Mouse (Mus musculus): ENCODE results near the gene Tex261. TPM values are rescaled to one million over a fixed set of nuclear protein-coding genes. Genes with fewer than 3 reads are reported as not detected.
A peak's percentile ranks its signal among the peaks of the same experiment; 100 is the strongest.

The Tex261 gene
- polyA plus RNA-seq (2015; fragmentation: Nextera tagmentation; extraction: Ambion mirVana): 72.3 and 73.2 TPM in 2 replicates

GRCm38 (mm10) chr6:83775638-83776293 is at the start of gene Tex261:
TSS of gene Tex261 (minus strand) at chr6:83775813.
- peak within 1 kb of the TSS; percentile 95 for H3K9ac ChIP-seq (replicated peaks)
- under 1% methylated on average over 45 of the region's 45 CpGs for WGBS
- peak within 1 kb of the TSS; percentile 87 for H3K4me2 ChIP-seq
- ATAC-seq (ENCODE audit: low FRiP score): peak; percentile 95
- peaks cover 35% of the 10 kb centered on the region for H3K4me1 ChIP-seq
- peak within 1 kb of the TSS; percentile 98 for H3K4me3 ChIP-seq (replicated peaks)
- H3K27me3 ChIP-seq (replicated peaks): no peaks in the 10 kb centered on the region
- H3K9me3 ChIP-seq (replicated peaks): no peaks in the 10 kb centered on the region
- H3K36me3 ChIP-seq: peaks cover 25% of the 10 kb centered on the region; the same call in 1 of the 2 replicates
- peak within 1 kb of the TSS; percentile 86 for H3K27ac ChIP-seq (replicated peaks)

DNA sequence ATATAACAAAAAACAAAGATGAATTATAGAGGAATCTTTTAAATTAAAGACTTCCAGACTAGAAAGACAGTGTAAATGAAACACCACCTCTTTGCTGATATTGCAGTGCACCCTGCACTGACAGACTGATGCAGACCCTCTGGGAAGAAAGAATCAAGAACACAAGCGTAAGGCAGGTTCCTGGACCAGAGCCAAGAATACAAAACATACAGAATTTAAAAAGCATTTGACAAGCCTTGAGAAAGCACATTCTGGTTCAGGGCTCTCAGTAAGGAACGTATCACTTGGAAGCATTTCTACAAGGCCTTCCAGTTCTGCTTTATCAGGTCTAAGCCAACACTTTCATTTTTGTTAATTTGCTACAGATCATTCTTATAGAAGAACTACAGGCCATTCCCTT is 46.2 kb upstream of the Tex261 start:
- H3K36me3 ChIP-seq: no peaks in the 10 kb centered on the region
- WGBS: 54% methylated on average over 2 of the region's 2 CpGs
- no peaks in the 10 kb centered on the region for H3K4me1 ChIP-seq
- no peak overlapping the region for H3K9ac ChIP-seq (replicated peaks)
- H3K27me3 ChIP-seq (replicated peaks): no peaks in the 10 kb centered on the region
- no peak overlapping the region for H3K4me3 ChIP-seq (replicated peaks)
- H3K27ac ChIP-seq (replicated peaks): no peak overlapping the region
- ATAC-seq (ENCODE audit: low FRiP score): no peak
- no peak overlapping the region for H3K4me2 ChIP-seq
- no peaks in the 10 kb centered on the region for H3K9me3 ChIP-seq (replicated peaks)

GRCm38 (mm10) chr6:83820727-83821515 is 45.3 kb upstream of the Tex261 start:
- Histone ChIP-seq H3K4me2 (no peak overlapping the region), H3K27ac (replicated peaks) (no peak overlapping the region), H3K4me3 (replicated peaks) (no peak overlapping the region), H3K9me3 (replicated peaks) (no peaks in the 10 kb centered on the region), H3K36me3 (no peaks in the 10 kb centered on the region), H3K4me1 (no peaks in the 10 kb centered on the region), H3K27me3 (replicated peaks) (no peaks in the 10 kb centered on the region), H3K9ac (replicated peaks) (no peak overlapping the region)
- no peak for ATAC-seq (ENCODE audit: low FRiP score)
- 84% methylated on average over 2 of the region's 2 CpGs for WGBS

DNA sequence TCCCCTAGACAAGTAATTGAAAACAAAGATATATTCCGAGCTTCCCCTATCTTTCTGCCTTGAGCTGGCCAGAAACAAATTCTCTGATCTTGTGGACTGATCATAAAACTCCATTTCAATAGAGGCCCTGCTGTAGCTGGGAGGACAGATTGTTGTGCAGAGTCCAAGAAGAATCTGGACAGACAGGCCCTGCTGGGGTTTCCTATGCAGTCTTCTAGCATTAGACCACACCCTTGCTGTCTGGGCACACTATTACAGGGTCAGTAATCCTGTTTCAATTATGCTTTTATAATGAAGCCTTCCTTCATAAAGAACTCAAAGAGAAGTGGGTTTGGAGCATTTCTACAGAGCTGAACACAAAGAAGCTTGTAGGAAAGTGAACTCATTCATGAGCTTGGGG is 43.4 kb upstream of the Tex261 start:
- Histone ChIP-seq H3K27me3 (replicated peaks) (no peaks in the 10 kb centered on the region), H3K4me2 (no peak overlapping the region), H3K36me3 (peaks cover under 1% of the 10 kb centered on the region; the same call in 1 of the 2 replicates), H3K27ac (replicated peaks) (no peak overlapping the region), H3K9ac (replicated peaks) (no peak overlapping the region), H3K4me1 (no peaks in the 10 kb centered on the region), H3K4me3 (replicated peaks) (no peak overlapping the region), H3K9me3 (replicated peaks) (no peaks in the 10 kb centered on the region)
- ATAC-seq (ENCODE audit: low FRiP score): no peak
- 74% methylated on average over 1 of the region's 1 CpGs for WGBS

- ATAC-seq (ENCODE audit: low FRiP score): no peak
- Histone ChIP-seq H3K4me2 (no peak overlapping the region), H3K36me3 (peaks cover 18% of the 10 kb centered on the region), H3K4me1 (no peaks in the 10 kb centered on the region), H3K4me3 (replicated peaks) (no peak overlapping the region), H3K27ac (replicated peaks) (no peak overlapping the region), H3K9me3 (replicated peaks) (no peaks in the 10 kb centered on the region), H3K9ac (replicated peaks) (no peak overlapping the region), H3K27me3 (replicated peaks) (no peaks in the 10 kb centered on the region)
- 95% methylated on average over 3 of the region's 3 CpGs for WGBS
These were observed 40.2 kb upstream of the Tex261 start for GRCm38 (mm10) chr6:83815801-83816200.

- no peak for ATAC-seq (ENCODE audit: low FRiP score)
- H3K4me1 ChIP-seq: 0 out of 2 replicates have a peak, but pooled peaks cover 1% of the 10 kb centered on the region
- no peak overlapping the region for H3K9ac ChIP-seq (replicated peaks)
- H3K27ac ChIP-seq (replicated peaks): no peak overlapping the region
- no peaks in the 10 kb centered on the region for H3K9me3 ChIP-seq (replicated peaks)
- 97% methylated on average over 3 of the region's 3 CpGs for WGBS
- no peak overlapping the region for H3K4me3 ChIP-seq (replicated peaks)
- H3K36me3 ChIP-seq: peaks cover 70% of the 10 kb centered on the region
- no peak overlapping the region for H3K4me2 ChIP-seq
- H3K27me3 ChIP-seq (replicated peaks): no peaks in the 10 kb centered on the region
These were observed 27.2 kb upstream of the Tex261 start for GRCm38 (mm10) chr6:83802846-83803245.

DNA sequence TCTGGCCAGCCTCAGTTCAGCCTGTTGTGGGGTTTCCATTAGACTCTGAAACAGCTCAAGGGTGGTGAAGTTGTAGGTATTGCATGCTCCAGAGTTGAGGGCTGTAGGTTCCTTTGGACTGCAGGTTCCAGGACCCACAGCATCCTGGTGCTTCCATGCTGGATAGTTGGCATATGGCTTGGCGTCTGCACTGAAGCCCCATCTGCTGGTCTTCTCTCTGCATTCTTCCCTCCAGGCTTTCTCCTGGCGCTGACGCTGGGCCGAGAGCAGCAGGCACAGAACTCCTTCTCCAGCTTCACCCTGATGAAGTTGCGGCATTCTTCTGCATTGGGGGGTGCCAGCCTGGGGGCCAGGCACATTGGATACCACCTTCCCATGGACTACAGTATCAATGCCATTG is 26.4 kb upstream of the Tex261 start:
- H3K4me1 ChIP-seq: peaks cover 6% of the 10 kb centered on the region
- H3K36me3 ChIP-seq: peaks cover 69% of the 10 kb centered on the region
- H3K9me3 ChIP-seq (replicated peaks): no peaks in the 10 kb centered on the region
- H3K4me2 ChIP-seq: no peak overlapping the region
- 91% methylated on average over 5 of the region's 5 CpGs for WGBS
- no peak for ATAC-seq (ENCODE audit: low FRiP score)
- H3K27ac ChIP-seq (replicated peaks): no peak overlapping the region
- no peak overlapping the region for H3K9ac ChIP-seq (replicated peaks)
- H3K4me3 ChIP-seq (replicated peaks): no peak overlapping the region
- H3K27me3 ChIP-seq (replicated peaks): no peaks in the 10 kb centered on the region

DNA sequence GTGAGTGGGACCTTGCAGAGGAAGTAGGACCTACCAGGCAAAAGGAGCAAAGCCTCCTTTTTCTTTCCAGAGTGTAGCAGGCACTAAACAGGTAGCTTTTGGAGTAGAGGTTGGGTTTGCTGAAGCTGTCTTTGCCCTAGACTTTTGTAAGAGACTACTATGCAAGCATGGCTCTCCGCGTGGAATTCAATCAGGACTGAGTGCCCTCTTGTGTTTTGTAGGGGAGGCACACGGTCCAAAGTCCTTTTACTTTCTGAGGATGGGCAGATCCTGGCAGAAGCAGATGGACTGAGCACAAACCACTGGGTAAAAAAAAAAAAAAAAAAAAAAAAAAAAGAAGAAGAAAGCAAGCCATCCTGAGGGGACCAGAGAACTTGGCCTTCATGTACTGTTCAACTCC is 21.1 kb upstream of the Tex261 start:
- Histone ChIP-seq H3K27me3 (replicated peaks) (no peaks in the 10 kb centered on the region), H3K4me1 (peaks cover 27% of the 10 kb centered on the region), H3K9me3 (replicated peaks) (no peaks in the 10 kb centered on the region), H3K36me3 (peaks cover 42% of the 10 kb centered on the region), H3K4me2 (0 out of 2 replicates have a peak overlapping the region, but pooled peaks have one; percentile 88), H3K9ac (replicated peaks) (no peak overlapping the region), H3K27ac (replicated peaks) (no peak overlapping the region), H3K4me3 (replicated peaks) (no peak overlapping the region)
- 60% methylated on average over 3 of the region's 3 CpGs for WGBS
- no peak for ATAC-seq (ENCODE audit: low FRiP score)

- ATAC-seq (ENCODE audit: low FRiP score): peak; percentile 45; the same call in 1 of the 2 replicates
- Histone ChIP-seq H3K27me3 (replicated peaks) (no peaks in the 10 kb centered on the region), H3K27ac (replicated peaks) (peak overlapping the region; percentile 91), H3K4me1 (peaks cover 27% of the 10 kb centered on the region), H3K9me3 (replicated peaks) (no peaks in the 10 kb centered on the region), H3K9ac (replicated peaks) (peak overlapping the region; percentile 87), H3K4me2 (peak overlapping the region; percentile 88), H3K36me3 (peaks cover 30% of the 10 kb centered on the region), H3K4me3 (replicated peaks) (peak overlapping the region; percentile 69)
- 8% methylated on average over 13 of the region's 13 CpGs for WGBS
These were observed 19.9 kb upstream of the Tex261 start for GRCm38 (mm10) chr6:83795492-83795900.

DNA sequence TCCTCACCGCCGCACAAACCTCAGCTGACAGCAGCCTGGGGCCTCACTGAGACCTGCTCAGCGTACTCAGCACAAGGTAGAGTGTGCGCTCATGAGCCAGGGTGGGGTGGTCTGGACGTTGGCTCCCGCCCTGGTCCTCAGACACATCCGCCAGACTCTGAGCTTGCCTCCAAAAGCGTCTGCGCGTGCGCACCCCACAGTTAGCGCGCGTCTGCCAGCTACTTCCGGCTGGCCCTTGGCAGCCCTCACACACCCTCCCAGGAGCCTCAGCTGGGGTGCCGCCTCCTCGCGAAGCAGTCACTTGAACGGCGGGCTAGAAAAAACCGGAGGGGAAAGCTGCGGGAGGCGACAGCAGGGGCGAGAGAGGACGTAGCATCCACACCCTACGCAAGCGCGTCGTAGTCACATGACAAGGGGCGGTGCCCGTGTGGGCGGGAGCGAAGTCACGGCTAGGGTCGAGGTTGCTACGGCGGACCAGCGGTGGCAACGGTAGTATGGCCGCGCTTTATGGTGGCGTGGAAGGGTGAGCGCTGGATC is 19.2 kb upstream of the Tex261 start, which contains the start of gene Nagk:
TSS of gene Nagk (plus strand) at position 223 of the 537 bp plus-strand sequence.
- Histone ChIP-seq H3K27me3 (replicated peaks) (no peaks in the 10 kb centered on the region), H3K4me2 (peak within 1 kb of the TSS; percentile 88), H3K9me3 (replicated peaks) (no peaks in the 10 kb centered on the region), H3K4me3 (replicated peaks) (peak within 1 kb of the TSS; percentile 69), H3K27ac (replicated peaks) (peak within 1 kb of the TSS; percentile 91), H3K36me3 (peaks cover 23% of the 10 kb centered on the region), H3K9ac (replicated peaks) (peak within 1 kb of the TSS; percentile 87), H3K4me1 (peaks cover 27% of the 10 kb centered on the region)
- peak; percentile 95 for ATAC-seq (ENCODE audit: low FRiP score)
- WGBS: under 1% methylated on average over 43 of the region's 43 CpGs

GRCm38 (mm10) chr6:83791251-83791890 is 15.8 kb upstream of the Tex261 start:
- Histone ChIP-seq H3K9me3 (replicated peaks) (no peaks in the 10 kb centered on the region), H3K9ac (replicated peaks) (no peak overlapping the region), H3K4me1 (peaks cover 16% of the 10 kb centered on the region), H3K27ac (replicated peaks) (no peak overlapping the region), H3K27me3 (replicated peaks) (no peaks in the 10 kb centered on the region), H3K4me2 (no peak overlapping the region), H3K4me3 (replicated peaks) (no peak overlapping the region), H3K36me3 (no peaks in the 10 kb centered on the region)
- 71% methylated on average over 4 of the region's 4 CpGs for WGBS
- ATAC-seq (ENCODE audit: low FRiP score): no peak
